Mouse (Mus musculus) hindbrain, postnatal 0 days (tissue): ENCODE measurements around the gene Fsd1. TPM values are rescaled to one million over a fixed set of nuclear protein-coding genes. Genes with fewer than 3 reads are reported as not detected.
A peak's percentile ranks its signal among the peaks of the same experiment; 100 is the strongest.

Experiments
- ATAC-seq: fragments of 200-750 bp; cut with Nextera tagmentation; 2 replicates; pipeline ENCODE4 v1.8.0; 2017; ENCODE audit warnings: mild to moderate bottlenecking, moderate TSS enrichment, moderate library complexity
- DNase-seq: peaks from one replicate; pipeline ENCODE4 v3.0.0-alpha.2; 2015; ENCODE audit warnings: low spot score
- H3K27ac ChIP-seq: fragments of 300-500 bp; sonication (generic); 2 replicates; pipeline ENCODE4 v1.5.1; 2014; ENCODE audit warnings: mild to moderate bottlenecking
- H3K27me3 ChIP-seq: fragments of 300-500 bp; sonication (generic); 2 replicates; pipeline ENCODE4 v1.6.1; 2014; ENCODE audit warnings: low read length, mixed read lengths; ENCODE audit not compliant: insufficient read depth
- H3K36me3 ChIP-seq: fragments of 300-500 bp; sonication (generic); 2 replicates; pipeline ENCODE4 v1.6.1; 2014; ENCODE audit warnings: low read length, mixed read lengths; ENCODE audit not compliant: insufficient read depth
- H3K4me1 ChIP-seq: fragments of 300-500 bp; sonication (generic); 2 replicates; pipeline ENCODE4 v1.6.1; 2014; ENCODE audit warnings: antibody characterized with exemption, low read length, mixed read lengths; ENCODE audit not compliant: insufficient read depth
- H3K4me2 ChIP-seq: fragments of 300-500 bp; sonication (generic); 2 replicates; pipeline ENCODE4 v1.6.1; 2014; ENCODE audit warnings: low read depth, mild to moderate bottlenecking, low read length, moderate library complexity, mixed read lengths
- H3K4me3 ChIP-seq: fragments of 300-500 bp; sonication (generic); 2 replicates; pipeline ENCODE4 v1.5.1; 2014; ENCODE audit warnings: low read length
- H3K9ac ChIP-seq: fragments of 300-500 bp; sonication (generic); replicated peaks from 2 replicates; pipeline ENCODE4 v1.6.1; 2014; ENCODE audit warnings: mild to moderate bottlenecking, low read length, moderate library complexity, mixed read lengths
- H3K9me3 ChIP-seq: fragments of 300-500 bp; sonication (generic); 2 replicates; pipeline ENCODE4 v1.6.1; 2016; ENCODE audit warnings: low read length, mixed read lengths
- CTCF ChIP-seq: IDR thresholded peaks from 2 replicates; pipeline ENCODE4 v1.5.1; 2016; ENCODE audit warnings: antibody characterized with exemption, control low read depth, low read depth
- WGBS: fragments of 180-500 bp; shearing (Covaris S2); extraction: QIAGEN DNeasy Blood & Tissue Kit; methylation state at CpG from one replicate; pipeline ENCODE4 v1.1.7; 2014; 5-methylcytosine and 5-hydroxymethylcytosine counted together
- polyA plus RNA-seq: library from polyadenylated mRNA; unstranded; fragments of >200 nt; fragmentation: Nextera tagmentation; extraction: Ambion mirVana; gene quantifications from 2 replicates; pipeline ENCODE4 v1.2.1, GENCODE M21; 2015
- total RNA-seq: library from RNA; depleted of rRNA; stranded (reverse); fragments of >200 nt; gene quantifications from 2 replicates; pipeline ENCODE4 v1.2.3, GENCODE M21; 2014

Gene Fsd1
- total and polyA plus RNA-seq, 2 experiments from 2014 or later = 136 to 193 TPM

DNA sequence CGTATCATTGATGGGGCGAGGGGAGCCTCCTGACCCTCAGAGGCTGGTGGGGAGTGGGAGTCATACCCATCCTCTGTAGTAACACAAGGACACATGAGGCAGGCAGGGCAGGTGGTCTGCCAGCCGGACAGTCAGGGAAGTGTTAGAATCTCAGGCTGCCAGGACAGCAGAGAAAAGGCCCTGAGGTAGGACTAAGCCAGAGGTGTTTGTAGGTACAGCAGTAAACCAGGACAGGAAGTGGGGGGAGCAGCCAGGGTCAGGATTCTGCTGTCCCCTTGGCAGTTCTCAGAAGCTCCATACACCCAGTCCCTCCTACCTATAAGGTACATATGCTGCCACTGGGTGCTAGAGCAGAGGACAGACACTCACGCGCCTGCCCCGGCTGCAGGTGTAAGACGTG lies 24.7 kb upstream of the Fsd1 start:
- H3K27me3 ChIP-seq = no peaks in the 10 kb centered on the region
- no peak overlapping the region for H3K4me3 ChIP-seq
- ATAC-seq (no peak), DNase-seq (no peak)
- peaks cover 16% of the 10 kb centered on the region for H3K36me3 ChIP-seq
- H3K9me3 ChIP-seq = no peaks in the 10 kb centered on the region
- H3K4me1 ChIP-seq = peaks cover 2% of the 10 kb centered on the region; the same call in 1 of the 2 replicates
- H3K27ac ChIP-seq = no peak overlapping the region
- H3K4me2 ChIP-seq = no peak overlapping the region
- H3K9ac ChIP-seq = no peak overlapping the region
- WGBS = 95% methylated on average over 7 of the region's 7 CpGs
- TF ChIP-seq CTCF = no peak

- no peaks in the 10 kb centered on the region for H3K4me1 ChIP-seq
- no peak overlapping the region for H3K27ac ChIP-seq
- DNase-seq = no peak
- TF ChIP-seq CTCF = no peak
- no peak overlapping the region for H3K9ac ChIP-seq
- H3K36me3 ChIP-seq = peaks cover 19% of the 10 kb centered on the region
- no peaks in the 10 kb centered on the region for H3K9me3 ChIP-seq
- ATAC-seq = no peak
- 73% methylated on average over 14 of the region's 14 CpGs for WGBS
- H3K4me2 ChIP-seq = no peak overlapping the region
- H3K27me3 ChIP-seq = no peaks in the 10 kb centered on the region
- H3K4me3 ChIP-seq = no peak overlapping the region
Observed at GRCm38 (mm10) chr17:55963171-55963570, 23.1 kb upstream of the Fsd1 start.

- ATAC-seq (no peak), DNase-seq (no peak)
- H3K27ac ChIP-seq = no peak overlapping the region
- no peaks in the 10 kb centered on the region for H3K9me3 ChIP-seq
- H3K4me1 ChIP-seq = peaks cover 6% of the 10 kb centered on the region; the same call in 1 of the 2 replicates
- peaks cover 19% of the 10 kb centered on the region for H3K36me3 ChIP-seq
- no peak overlapping the region for H3K9ac ChIP-seq
- no peak for TF ChIP-seq CTCF
- WGBS = 87% methylated on average over 10 of the region's 10 CpGs
- no peak overlapping the region for H3K4me2 ChIP-seq
- no peak overlapping the region for H3K4me3 ChIP-seq
- no peaks in the 10 kb centered on the region for H3K27me3 ChIP-seq
Observed at GRCm38 (mm10) chr17:55964496-55964895, 21.8 kb upstream of the Fsd1 start.

DNA sequence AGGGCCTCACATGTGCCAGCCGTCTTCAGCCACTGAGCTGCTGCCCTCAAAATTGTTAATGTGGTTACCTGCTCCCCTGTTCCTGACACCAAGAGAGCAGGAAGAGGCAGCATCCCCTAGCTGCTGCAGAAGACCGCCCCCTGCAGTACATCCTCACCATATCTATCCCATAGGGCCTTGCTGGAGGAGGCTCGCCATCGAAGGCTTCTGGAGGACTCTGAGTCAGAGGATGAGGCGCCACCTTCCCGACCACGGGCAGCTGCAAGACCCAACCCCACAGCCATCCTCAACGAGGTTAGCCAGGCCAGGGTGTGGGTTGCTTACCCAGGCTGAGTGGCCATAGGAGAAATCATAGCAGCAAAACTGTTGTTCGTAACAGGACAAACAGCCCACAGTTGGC lies 21.3 kb upstream of the Fsd1 start:
- Histone ChIP-seq H3K9ac (no peak overlapping the region), H3K4me1 (peaks cover 10% of the 10 kb centered on the region; the same call in 1 of the 2 replicates), H3K9me3 (no peaks in the 10 kb centered on the region), H3K4me3 (no peak overlapping the region), H3K27ac (no peak overlapping the region), H3K36me3 (peaks cover 19% of the 10 kb centered on the region), H3K4me2 (no peak overlapping the region), H3K27me3 (no peaks in the 10 kb centered on the region)
- DNase-seq (no peak), ATAC-seq (no peak)
- no peak; the same call in 1 of the 2 replicates for TF ChIP-seq CTCF
- WGBS = 81% methylated on average over 9 of the region's 9 CpGs

DNA sequence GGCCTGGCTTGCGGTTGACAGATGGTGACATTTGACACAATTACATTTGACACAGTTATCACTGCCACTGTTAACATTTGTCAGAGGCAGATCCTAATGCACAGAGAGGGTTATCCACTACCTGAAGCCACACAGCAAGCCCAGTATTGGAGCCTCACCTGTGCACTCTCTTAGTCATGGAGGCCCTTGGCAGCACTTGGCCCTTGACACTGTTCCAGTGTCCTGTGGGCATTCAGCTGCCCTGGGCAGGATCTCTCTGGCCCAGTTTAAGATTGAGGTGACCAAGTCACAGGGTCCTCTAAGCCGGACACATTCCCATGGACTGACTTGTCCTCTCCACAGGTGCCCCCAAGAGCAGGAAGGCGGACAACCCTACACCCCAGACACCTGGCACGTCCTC lies 19.1 kb upstream of the Fsd1 start:
- no peak for TF ChIP-seq CTCF

DNA sequence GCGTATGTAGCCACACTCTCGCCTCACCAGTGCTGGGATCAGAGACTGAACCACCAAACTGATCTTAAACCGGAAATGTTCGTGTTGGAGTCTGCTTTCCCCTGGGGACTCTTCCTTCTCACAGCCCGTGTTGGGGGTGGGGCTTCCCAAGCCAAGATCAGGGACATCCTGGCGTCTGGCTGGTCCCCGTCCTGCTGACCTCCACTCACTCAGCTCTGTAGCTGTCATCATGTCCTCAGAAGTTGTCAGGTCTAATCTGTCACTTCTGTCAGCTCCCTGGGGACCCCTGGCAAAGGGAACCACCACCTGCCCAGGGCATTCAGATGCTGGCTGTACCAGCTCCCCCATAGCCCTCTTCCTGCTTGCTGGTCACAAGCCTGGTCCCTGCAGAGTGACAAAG lies 18.1 kb upstream of the Fsd1 start:
- H3K9me3 ChIP-seq = no peaks in the 10 kb centered on the region
- no peaks in the 10 kb centered on the region for H3K27me3 ChIP-seq
- TF ChIP-seq CTCF = no peak
- DNase-seq = peak; percentile 27
- no peak for ATAC-seq
- peaks cover 25% of the 10 kb centered on the region for H3K4me1 ChIP-seq
- H3K4me3 ChIP-seq = no peak overlapping the region
- H3K36me3 ChIP-seq = peaks cover 19% of the 10 kb centered on the region
- no peak overlapping the region for H3K4me2 ChIP-seq
- H3K27ac ChIP-seq = peak overlapping the region; percentile 76; the same call in 1 of the 2 replicates
- WGBS = 45% methylated on average over 7 of the region's 7 CpGs
- no peak overlapping the region for H3K9ac ChIP-seq

More for the DNA sequence above, 19.1 kb upstream of the Fsd1 start:
- no peak overlapping the region for H3K4me3 ChIP-seq
- H3K4me1 ChIP-seq = peaks cover 25% of the 10 kb centered on the region
- ATAC-seq = no peak
- H3K9ac ChIP-seq = no peak overlapping the region
- no peak overlapping the region for H3K4me2 ChIP-seq
- DNase-seq = no peak
- no peak overlapping the region for H3K27ac ChIP-seq
- 89% methylated on average over 4 of the region's 4 CpGs for WGBS
- H3K27me3 ChIP-seq = no peaks in the 10 kb centered on the region
- peaks cover 19% of the 10 kb centered on the region for H3K36me3 ChIP-seq
- H3K9me3 ChIP-seq = no peaks in the 10 kb centered on the region

- Histone ChIP-seq H3K4me2 (peak overlapping the region; percentile 90), H3K27me3 (no peaks in the 10 kb centered on the region), H3K9ac (peak overlapping the region; percentile 76; the same call in 1 of the 2 replicates), H3K27ac (peak overlapping the region; percentile 76), H3K4me1 (peaks cover 25% of the 10 kb centered on the region), H3K36me3 (peaks cover 16% of the 10 kb centered on the region), H3K9me3 (no peaks in the 10 kb centered on the region), H3K4me3 (no peak overlapping the region)
- 7% methylated on average over 14 of the region's 14 CpGs for WGBS
- DNase-seq = peak; percentile 92
- TF ChIP-seq CTCF = no peak
- ATAC-seq = peak; percentile 78
Observed at GRCm38 (mm10) chr17:55969560-55969959, 16.7 kb upstream of the Fsd1 start.
